Mouse (Mus musculus) neural tube, embryonic 11.5 days (tissue): ENCODE data around the gene Cab39l. TPM values are rescaled to one million over a fixed set of nuclear protein-coding genes. Genes with fewer than 3 reads are reported as not detected.
A peak's percentile ranks its signal among the peaks of the same experiment; 100 is the strongest.

Experiments
- ATAC-seq: fragments of 200-750 bp; cut with Nextera tagmentation; 2 replicates; pipeline ENCODE4 v1.8.0; 2017; ENCODE audit warnings: moderate number of reproducible peaks, mild to moderate bottlenecking, moderate TSS enrichment, moderate library complexity; ENCODE audit not compliant: insufficient read depth, low FRiP score, low TSS enrichment
- DNase-seq: peaks from one replicate; pipeline ENCODE4 v3.0.0-alpha.2; 2015; ENCODE audit warnings: low spot score
- H3K27ac ChIP-seq: fragments of 300-500 bp; sonication (generic); 2 replicates; pipeline ENCODE4 v1.5.1; 2014; ENCODE audit warnings: low read depth, mild to moderate bottlenecking, low read length
- H3K27me3 ChIP-seq: fragments of 300-500 bp; sonication (generic); 2 replicates; pipeline ENCODE4 v1.6.1; 2014; ENCODE audit warnings: mild to moderate bottlenecking, low read length, mixed read lengths; ENCODE audit not compliant: control insufficient read depth, insufficient read depth
- H3K36me3 ChIP-seq: fragments of 300-500 bp; sonication (generic); 2 replicates; pipeline ENCODE4 v1.6.1; 2014; ENCODE audit warnings: mild to moderate bottlenecking, low read length, moderate library complexity, mixed read lengths; ENCODE audit not compliant: control insufficient read depth, insufficient read depth
- H3K4me1 ChIP-seq: fragments of 300-500 bp; sonication (generic); 2 replicates; pipeline ENCODE4 v1.6.1; 2014; ENCODE audit warnings: low read length, mixed read lengths; ENCODE audit not compliant: control insufficient read depth, insufficient read depth
- H3K4me2 ChIP-seq: fragments of 300-500 bp; sonication (generic); 2 replicates; pipeline ENCODE4 v1.6.1; 2014; ENCODE audit warnings: low read depth, mild to moderate bottlenecking, moderate library complexity
- H3K4me3 ChIP-seq: fragments of 300-500 bp; sonication (generic); 2 replicates; pipeline ENCODE4 v1.5.1; 2014; ENCODE audit warnings: low read depth, low read length
- H3K9ac ChIP-seq: fragments of 300-500 bp; sonication (generic); 2 replicates; pipeline ENCODE4 v1.6.1; 2014; ENCODE audit warnings: mild to moderate bottlenecking, low read length
- H3K9me3 ChIP-seq: fragments of 300-500 bp; sonication (generic); 2 replicates; pipeline ENCODE4 v1.6.1; 2016; ENCODE audit warnings: low read length; ENCODE audit not compliant: control insufficient read depth
- WGBS: fragments of 180-500 bp; shearing (Covaris S2); extraction: QIAGEN DNeasy Blood & Tissue Kit; methylation state at CpG from one replicate; pipeline ENCODE4 v1.1.7; 2014; 5-methylcytosine and 5-hydroxymethylcytosine counted together
- polyA plus RNA-seq: library from polyadenylated mRNA; unstranded; fragments of >200 nt; fragmentation: Nextera tagmentation; extraction: Ambion mirVana; gene quantifications from 2 replicates; pipeline ENCODE4 v1.2.1, GENCODE M21; 2014

Gene Cab39l
- polyA plus RNA-seq, 1 experiment from 2014 or later: 38.5 TPM

- no peak overlapping the region for H3K9ac ChIP-seq
- H3K27me3 ChIP-seq: no peaks in the 10 kb centered on the region
- no peak overlapping the region for H3K4me2 ChIP-seq
- peaks cover 2% of the 10 kb centered on the region; the same call in 1 of the 2 replicates for H3K4me1 ChIP-seq
- DNase-seq (no peak), ATAC-seq (no peak)
- no peaks in the 10 kb centered on the region for H3K36me3 ChIP-seq
- no peaks in the 10 kb centered on the region for H3K9me3 ChIP-seq
- no peak overlapping the region for H3K27ac ChIP-seq
- H3K4me3 ChIP-seq: no peak overlapping the region
Measured at GRCm38 (mm10) chr14:59435206-59435605, 5.6 kb upstream of the Cab39l start.

GRCm38 (mm10) chr14:59437398-59437797, 3.4 kb upstream of the Cab39l start:
- no peaks in the 10 kb centered on the region for H3K9me3 ChIP-seq
- WGBS: 89% methylated on average over 3 of the region's 3 CpGs

GRCm38 (mm10) chr14:59438505-59438904, 2.3 kb upstream of the Cab39l start:
- no peaks in the 10 kb centered on the region for H3K27me3 ChIP-seq
- H3K4me1 ChIP-seq: peaks cover 2% of the 10 kb centered on the region; the same call in 1 of the 2 replicates
- no peak overlapping the region for H3K4me2 ChIP-seq
- no peaks in the 10 kb centered on the region for H3K9me3 ChIP-seq
- H3K4me3 ChIP-seq: no peak overlapping the region
- no peak for ATAC-seq
- DNase-seq: no peak
- H3K9ac ChIP-seq: no peak overlapping the region
- H3K27ac ChIP-seq: no peak overlapping the region
- 90% methylated on average over 2 of the region's 2 CpGs for WGBS
- no peaks in the 10 kb centered on the region for H3K36me3 ChIP-seq

More at GRCm38 (mm10) chr14:59437398-59437797, 3.4 kb upstream of the Cab39l start:
- Histone ChIP-seq H3K9ac (no peak overlapping the region), H3K27ac (no peak overlapping the region), H3K27me3 (no peaks in the 10 kb centered on the region), H3K36me3 (no peaks in the 10 kb centered on the region), H3K4me2 (no peak overlapping the region), H3K4me3 (no peak overlapping the region), H3K4me1 (peaks cover 2% of the 10 kb centered on the region; the same call in 1 of the 2 replicates)
- DNase-seq (no peak), ATAC-seq (no peak)

- WGBS: 23% methylated on average over 7 of the region's 7 CpGs
- peak overlapping the region; percentile 70 for H3K9ac ChIP-seq
- no peaks in the 10 kb centered on the region for H3K9me3 ChIP-seq
- ATAC-seq: no peak
- H3K4me2 ChIP-seq: peak overlapping the region; percentile 54
- peaks cover 2% of the 10 kb centered on the region; the same call in 1 of the 2 replicates for H3K4me1 ChIP-seq
- no peak overlapping the region for H3K27ac ChIP-seq
- no peaks in the 10 kb centered on the region for H3K36me3 ChIP-seq
- no peaks in the 10 kb centered on the region for H3K27me3 ChIP-seq
- DNase-seq: no peak
- peak overlapping the region; percentile 65 for H3K4me3 ChIP-seq
Measured at GRCm38 (mm10) chr14:59440039-59440438, 733 bp upstream of the Cab39l start.

- WGBS: 15% methylated on average over 6 of the region's 6 CpGs
- DNase-seq (no peak), ATAC-seq (no peak)
- Histone ChIP-seq H3K4me1 (peaks cover 2% of the 10 kb centered on the region; the same call in 1 of the 2 replicates), H3K4me3 (peak overlapping the region; percentile 65), H3K36me3 (no peaks in the 10 kb centered on the region), H3K27me3 (no peaks in the 10 kb centered on the region), H3K9ac (peak overlapping the region; percentile 70), H3K27ac (peak overlapping the region; percentile 65; the same call in 1 of the 2 replicates), H3K4me2 (peak overlapping the region; percentile 54), H3K9me3 (no peaks in the 10 kb centered on the region)
Measured at GRCm38 (mm10) chr14:59441472-59441805, 667 bp downstream of the Cab39l start.

GRCm38 (mm10) chr14:59445421-59445820, 4.6 kb downstream of the Cab39l start:
- Histone ChIP-seq H3K4me2 (no peak overlapping the region), H3K9me3 (no peaks in the 10 kb centered on the region), H3K36me3 (no peaks in the 10 kb centered on the region), H3K4me1 (no peaks in the 10 kb centered on the region), H3K9ac (no peak overlapping the region), H3K27ac (no peak overlapping the region), H3K27me3 (no peaks in the 10 kb centered on the region), H3K4me3 (no peak overlapping the region)
- 87% methylated on average over 1 of the region's 1 CpGs for WGBS
- DNase-seq (no peak), ATAC-seq (no peak)

GRCm38 (mm10) chr14:59447981-59448380, 7.2 kb downstream of the Cab39l start:
- Histone ChIP-seq H3K27ac (no peak overlapping the region), H3K9ac (no peak overlapping the region), H3K9me3 (no peaks in the 10 kb centered on the region), H3K4me2 (no peak overlapping the region), H3K4me3 (no peak overlapping the region), H3K4me1 (no peaks in the 10 kb centered on the region), H3K36me3 (no peaks in the 10 kb centered on the region), H3K27me3 (no peaks in the 10 kb centered on the region)
- DNase-seq (no peak), ATAC-seq (no peak)

GRCm38 (mm10) chr14:59466503-59466902, 25.7 kb downstream of the Cab39l start:
- H3K27ac ChIP-seq: no peak overlapping the region
- 88% methylated on average over 2 of the region's 2 CpGs for WGBS
- no peaks in the 10 kb centered on the region for H3K4me1 ChIP-seq
- no peak for ATAC-seq
- DNase-seq: no peak
- no peaks in the 10 kb centered on the region for H3K27me3 ChIP-seq
- H3K4me3 ChIP-seq: no peak overlapping the region
- H3K4me2 ChIP-seq: no peak overlapping the region
- no peaks in the 10 kb centered on the region for H3K9me3 ChIP-seq
- H3K36me3 ChIP-seq: no peaks in the 10 kb centered on the region
- H3K9ac ChIP-seq: no peak overlapping the region

- no peak for DNase-seq
Measured at GRCm38 (mm10) chr14:59467798-59468197, 27.0 kb downstream of the Cab39l start.

More at GRCm38 (mm10) chr14:59467798-59468197, 27.0 kb downstream of the Cab39l start:
- Histone ChIP-seq H3K9me3 (no peaks in the 10 kb centered on the region), H3K36me3 (no peaks in the 10 kb centered on the region), H3K4me2 (no peak overlapping the region), H3K4me1 (no peaks in the 10 kb centered on the region), H3K4me3 (no peak overlapping the region), H3K27me3 (no peaks in the 10 kb centered on the region), H3K27ac (no peak overlapping the region), H3K9ac (no peak overlapping the region)
- WGBS: 64% methylated on average over 1 of the region's 1 CpGs
- no peak for ATAC-seq
